Mouse (Mus musculus): ENCODE data around the gene Ly9. TPM values are rescaled to one million over a fixed set of nuclear protein-coding genes. Genes with fewer than 3 reads are reported as not detected.
A peak's percentile ranks its signal among the peaks of the same experiment; 100 is the strongest.

The Ly9 gene
- total RNA-seq (2012; rRNA removed): 43.6 and 46.7 TPM in 2 replicates
- total RNA-seq (2014; rRNA removed): 53.6 and 57.8 TPM in 2 replicates
- 68.6 and 74.4 TPM in 2 replicates for polyA plus RNA-seq (2012; ENCODE audit: insufficient read length, low read depth)

- Histone ChIP-seq H3K9ac (ENCODE audit: insufficient read depth, low read depth) (peak within 1 kb of the TSS; percentile 87), H3K4me3 (replicated peaks in 1 of 3; ENCODE audit: low read depth in 2 of 3, low read length in 2 of 3, poor library complexity in 1 of 3) (peak within 1 kb of the TSS; percentile 60 to 86 (median 66)), H3K79me2 (replicated peaks; ENCODE audit: control insufficient read depth, extremely low read depth, insufficient read depth, poor library complexity, severe bottlenecking) (peaks cover 6% of the 10 kb centered on the region; the same call in 1 of the 2 replicates), H3K27ac (ENCODE audit: insufficient read depth, low read depth) (no peak within 1 kb of the TSS; the same call in 1 of the 2 replicates), H3K27me3 (replicated peaks) (no peaks in the 10 kb centered on the region), H3K4me1 (ENCODE audit: control insufficient read depth in 1 of 2, insufficient read depth in 2 of 2) (peaks cover 4 to 72% of the 10 kb centered on the region in 2 experiments; a peak in 3 of 4 replicates), H3K4me2 (ENCODE audit: insufficient read depth, low read depth, poor library complexity, severe bottlenecking) (peak within 1 kb of the TSS; percentile 72), H3K36me3 (replicated peaks in 1 of 2; ENCODE audit: control insufficient read depth in 1 of 2, insufficient read depth in 1 of 2, low read length in 1 of 2) (peaks cover 14 to 30% of the 10 kb centered on the region in 2 experiments), H3K9me3 (replicated peaks; ENCODE audit: low read length) (no peaks in the 10 kb centered on the region)
- TF ChIP-seq USF2 (conservative IDR thresholded peaks at IDR 0.05; ENCODE audit: low read depth, low read length) (no peak), BHLHE40 (IDR thresholded peaks at IDR 0.05; ENCODE audit: low read depth, low read length) (peak; percentile 96), SMC3 (IDR thresholded peaks at IDR 0.05; ENCODE audit: low read depth, low read length) (no peak), ETS1 (conservative IDR thresholded peaks at IDR 0.05; ENCODE audit: low read depth, low read length) (peak; percentile 31; the same call in 1 of the 2 replicates), POLR2A (IDR thresholded peaks at IDR 0.05; ENCODE audit: low read depth, low read length) (peak; percentile 76), CTCF (conservative IDR thresholded peaks at IDR 0.05 in 1 of 2, IDR thresholded peaks at IDR 0.05 in 1 of 2; ENCODE audit: low read depth in 2 of 2, low read length in 2 of 2) (no peak; a peak in 1 of 4 replicates), MAX (IDR thresholded peaks at IDR 0.05; ENCODE audit: low read length) (peak; percentile 89), TBP (conservative IDR thresholded peaks at IDR 0.05; ENCODE audit: low read depth, low read length) (peak; percentile 87), IRF4 (IDR thresholded peaks at IDR 0.05; ENCODE audit: low read depth, low read length) (no peak), GABPA (IDR thresholded peaks at IDR 0.05; ENCODE audit: insufficient replicate concordance, low read depth, low read length) (no peak), EP300 (IDR thresholded peaks at IDR 0.05; ENCODE audit: low read length) (peak; percentile 38; the same call in 1 of the 2 replicates), RAD21 (IDR thresholded peaks at IDR 0.05; ENCODE audit: low read depth, low read length) (no peak), TCF12 (IDR thresholded peaks at IDR 0.05; ENCODE audit: low read depth, low read length) (peak; percentile 75), MEF2A (IDR thresholded peaks at IDR 0.05; ENCODE audit: borderline replicate concordance, low read depth, low read length) (0 out of 2 replicates have a peak, but pooled peaks have one; percentile 46), MYC (IDR thresholded peaks at IDR 0.05; ENCODE audit: low read depth, low read length) (peak; percentile 87), KAT2A (IDR thresholded peaks at IDR 0.05; ENCODE audit: insufficient replicate concordance, low read length) (0 out of 2 replicates have a peak, but pooled peaks have one; percentile 7), NRF1 (IDR thresholded peaks at IDR 0.05; ENCODE audit: low read depth, low read length) (peak; percentile 93), MAFK (IDR thresholded peaks at IDR 0.05; ENCODE audit: insufficient replicate concordance, low read length) (no peak), CHD2 (IDR thresholded peaks at IDR 0.05; ENCODE audit: low read length) (no peak), ZMIZ1 (IDR thresholded peaks at IDR 0.05; ENCODE audit: low read depth, low read length) (0 out of 2 replicates have a peak, but pooled peaks have one; percentile 53), ELF1 (IDR thresholded peaks at IDR 0.05; ENCODE audit: low read depth, low read length) (peak; percentile 84), CHD1 (IDR thresholded peaks at IDR 0.05; ENCODE audit: low read depth, low read length) (no peak), POLR2AphosphoS2 (IDR thresholded peaks at IDR 0.05; ENCODE audit: low read depth, low read length) (peak; percentile 62; the same call in 1 of the 2 replicates), SIN3A (IDR thresholded peaks at IDR 0.05; ENCODE audit: low read length) (peak; percentile 89), ZC3H11A (IDR thresholded peaks at IDR 0.05; ENCODE audit: low read depth, low read length) (no peak), MXI1 (IDR thresholded peaks at IDR 0.05; ENCODE audit: low read depth, low read length) (peak; percentile 70), NELFE (IDR thresholded peaks at IDR 0.05; ENCODE audit: low read depth, low read length) (peak; percentile 79), HCFC1 (IDR thresholded peaks at IDR 0.05; ENCODE audit: low read depth, low read length) (peak; percentile 54), E2F4 (IDR thresholded peaks at IDR 0.05; ENCODE audit: insufficient replicate concordance, low read depth, low read length) (no peak)
- dilution Hi-C loops (cut with MboI; ENCODE audit: extremely low pct_ligation_motif_present, extremely low pct_unique_long_range_greater_than_20kb, low sequenced_read_pairs) (no loop called here), in situ Hi-C loops (cut with MboI; ENCODE audit: low pct_ligation_motif_present, low pct_unique_long_range_greater_than_20kb, low sequenced_read_pairs) (loop anchor here (5.0 kb wide), 1 partner anchor 50 kb away; no protein-coding TSS in a partner anchor)
- peak; percentile 87 for DNase-seq (ENCODE audit: extremely low read depth)
These were observed at the start of gene Ly9 for GRCm38 (mm10) chr1:171607176-171607575. Gene Ly9, minus strand, starts transcription at chr1:171607410.
